Mouse (Mus musculus) T-helper 17 cell (primary cell): ENCODE measurements around the gene Rrp15.

Experiments used
- in situ Hi-C, 2 experiments: fragments of 300-600 bp; cut with MboI, MseI; formaldehyde crosslinking; loops; 1 replicate in 1 of 2; 2 replicates in 1 of 2; pipeline ENCODE4 v1.15.1; 2025; ENCODE audit warnings: high pct_unique_total_duplicates in 2 of 2

The Rrp15 gene

GRCm38 (mm10) chr1:186677614-186678013, 71.5 kb downstream of the Rrp15 start:
- in situ Hi-C loops, result no loop called here

GRCm38 (mm10) chr1:186676199-186676598, 73.0 kb downstream of the Rrp15 start:
- in situ Hi-C loops, result no loop called here

- in situ Hi-C loops, result no loop called here
These were observed 73.9 kb downstream of the Rrp15 start for GRCm38 (mm10) chr1:186675263-186675662.

GRCm38 (mm10) chr1:186674621-186675020, 74.5 kb downstream of the Rrp15 start:
- in situ Hi-C loops, result no loop called here

GRCm38 (mm10) chr1:186673166-186673565, 76.0 kb downstream of the Rrp15 start:
- in situ Hi-C loops, result no loop called here
